Mouse (Mus musculus): ENCODE data around the gene Klf6. TPM values are rescaled to one million over a fixed set of nuclear protein-coding genes. Genes with fewer than 3 reads are reported as not detected.

Klf6 gene
- polyA plus RNA-seq, 1 experiment from 2014 or later = 88.9 TPM

GRCm38 (mm10) chr13:5886810-5887209 is 25.5 kb downstream of the Klf6 start:
- no peaks in the 10 kb centered on the region for H3K27me3 ChIP-seq (replicated peaks)
- no peak for ATAC-seq (ENCODE audit: insufficient read depth, low FRiP score, low read depth)
- WGBS = 84% methylated on average over 4 of the region's 4 CpGs

GRCm38 (mm10) chr13:5888164-5888563 is 26.9 kb downstream of the Klf6 start:
- H3K27ac ChIP-seq = no peak overlapping the region
- no peaks in the 10 kb centered on the region for H3K4me1 ChIP-seq
- 71% methylated on average over 5 of the region's 5 CpGs for WGBS
- H3K4me2 ChIP-seq = no peak overlapping the region
- no peaks in the 10 kb centered on the region for H3K27me3 ChIP-seq (replicated peaks)
- ATAC-seq (ENCODE audit: insufficient read depth, low FRiP score, low read depth) = no peak
- no peaks in the 10 kb centered on the region for H3K36me3 ChIP-seq
- no peak overlapping the region for H3K9ac ChIP-seq
- no peak overlapping the region for H3K4me3 ChIP-seq (replicated peaks)
- H3K9me3 ChIP-seq = no peaks in the 10 kb centered on the region

More at GRCm38 (mm10) chr13:5886810-5887209, 25.5 kb downstream of the Klf6 start:
- Histone ChIP-seq H3K36me3 (no peaks in the 10 kb centered on the region), H3K4me3 (replicated peaks) (no peak overlapping the region), H3K9me3 (no peaks in the 10 kb centered on the region), H3K9ac (no peak overlapping the region), H3K4me2 (no peak overlapping the region), H3K27ac (no peak overlapping the region), H3K4me1 (no peaks in the 10 kb centered on the region)

GRCm38 (mm10) chr13:5888731-5889130 is 27.4 kb downstream of the Klf6 start:
- Histone ChIP-seq H3K27me3 (replicated peaks) (no peaks in the 10 kb centered on the region), H3K27ac (no peak overlapping the region), H3K4me3 (replicated peaks) (no peak overlapping the region), H3K9me3 (no peaks in the 10 kb centered on the region), H3K9ac (no peak overlapping the region), H3K4me2 (no peak overlapping the region), H3K36me3 (no peaks in the 10 kb centered on the region), H3K4me1 (no peaks in the 10 kb centered on the region)
- no peak for ATAC-seq (ENCODE audit: insufficient read depth, low FRiP score, low read depth)
- WGBS = 79% methylated on average over 1 of the region's 1 CpGs

- Histone ChIP-seq H3K4me1 (no peaks in the 10 kb centered on the region), H3K4me2 (no peak overlapping the region), H3K9ac (no peak overlapping the region), H3K27me3 (replicated peaks) (no peaks in the 10 kb centered on the region), H3K27ac (no peak overlapping the region), H3K9me3 (no peaks in the 10 kb centered on the region), H3K36me3 (no peaks in the 10 kb centered on the region), H3K4me3 (replicated peaks) (no peak overlapping the region)
- WGBS = 77% methylated on average over 3 of the region's 3 CpGs
- no peak for ATAC-seq (ENCODE audit: insufficient read depth, low FRiP score, low read depth)
These were observed 28.8 kb downstream of the Klf6 start for GRCm38 (mm10) chr13:5890035-5890434.

DNA sequence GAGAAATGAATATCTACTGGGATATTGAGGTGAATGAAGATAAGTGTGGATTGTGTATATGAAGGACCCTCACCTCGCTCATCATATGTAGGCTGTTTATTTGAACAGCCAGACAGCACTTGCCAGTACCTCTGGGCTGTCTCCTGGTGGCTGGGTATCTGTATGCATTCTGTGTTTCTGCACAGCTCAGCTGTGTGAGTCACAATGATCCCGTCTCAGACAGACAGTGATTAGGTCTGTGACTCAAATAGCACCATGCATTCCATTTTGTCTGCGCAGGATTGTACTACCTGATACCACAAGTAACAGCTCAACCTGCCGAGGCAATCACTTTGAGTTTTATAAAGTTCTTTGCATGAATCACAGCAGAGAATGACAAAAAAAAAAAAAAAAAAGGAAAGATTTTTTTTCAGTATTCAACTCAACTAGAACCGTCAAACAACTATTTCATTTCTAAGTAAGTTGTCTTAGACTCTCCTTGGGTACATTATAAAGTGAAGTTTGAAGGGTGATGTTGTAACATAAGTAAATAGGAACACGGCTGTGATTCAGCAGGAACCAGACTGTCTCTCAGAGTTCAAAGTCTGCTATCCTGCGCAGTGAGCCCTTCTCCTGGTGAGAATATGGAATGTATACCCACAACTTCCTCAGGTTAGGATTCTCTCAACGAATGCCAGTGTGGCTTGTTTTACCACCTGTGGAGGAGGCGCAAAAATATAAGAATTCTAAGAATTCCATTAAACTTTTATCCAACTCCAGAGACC is 31.6 kb downstream of the Klf6 start:
- H3K4me3 ChIP-seq (replicated peaks) = no peak overlapping the region
- H3K9ac ChIP-seq = no peak overlapping the region
- no peaks in the 10 kb centered on the region for H3K4me1 ChIP-seq
- no peaks in the 10 kb centered on the region for H3K9me3 ChIP-seq
- no peak overlapping the region for H3K4me2 ChIP-seq
- 64% methylated on average over 9 of the region's 9 CpGs for WGBS
- no peaks in the 10 kb centered on the region for H3K36me3 ChIP-seq
- no peak for ATAC-seq (ENCODE audit: insufficient read depth, low FRiP score, low read depth)
- H3K27me3 ChIP-seq (replicated peaks) = no peaks in the 10 kb centered on the region
- no peak overlapping the region for H3K27ac ChIP-seq

GRCm38 (mm10) chr13:5894910-5895309 is 33.6 kb downstream of the Klf6 start:
- Histone ChIP-seq H3K9me3 (no peaks in the 10 kb centered on the region), H3K4me3 (replicated peaks) (no peak overlapping the region), H3K27ac (no peak overlapping the region), H3K27me3 (replicated peaks) (no peaks in the 10 kb centered on the region), H3K9ac (no peak overlapping the region), H3K4me1 (no peaks in the 10 kb centered on the region), H3K4me2 (no peak overlapping the region), H3K36me3 (no peaks in the 10 kb centered on the region)
- ATAC-seq (ENCODE audit: insufficient read depth, low FRiP score, low read depth) = no peak
- 71% methylated on average over 3 of the region's 3 CpGs for WGBS

DNA sequence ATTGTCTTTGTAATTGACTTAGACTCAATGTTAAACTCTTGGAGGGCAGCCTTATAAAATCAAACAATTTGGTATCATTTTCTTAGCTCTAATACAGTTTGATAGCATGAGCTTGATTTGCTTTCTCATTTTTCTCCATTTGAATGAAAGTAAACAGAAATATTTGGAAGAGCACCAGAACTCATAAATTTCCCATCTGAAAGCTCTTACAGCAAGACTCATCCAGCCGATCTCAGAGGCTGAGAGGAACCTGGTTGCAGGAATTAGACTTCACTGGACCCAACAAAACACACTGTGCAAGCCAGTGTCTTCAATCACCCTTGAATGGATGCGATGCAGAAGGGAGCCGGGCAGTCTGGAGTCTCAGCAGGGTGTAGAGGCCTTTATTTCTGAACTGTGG is 34.6 kb downstream of the Klf6 start:
- no peaks in the 10 kb centered on the region for H3K4me1 ChIP-seq
- H3K9ac ChIP-seq = no peak overlapping the region
- WGBS = 65% methylated on average over 3 of the region's 3 CpGs
- H3K9me3 ChIP-seq = no peaks in the 10 kb centered on the region
- no peaks in the 10 kb centered on the region for H3K27me3 ChIP-seq (replicated peaks)
- H3K4me3 ChIP-seq (replicated peaks) = no peak overlapping the region
- no peak overlapping the region for H3K27ac ChIP-seq
- ATAC-seq (ENCODE audit: insufficient read depth, low FRiP score, low read depth) = no peak
- H3K4me2 ChIP-seq = no peak overlapping the region
- no peaks in the 10 kb centered on the region for H3K36me3 ChIP-seq

- Histone ChIP-seq H3K27me3 (replicated peaks) (no peaks in the 10 kb centered on the region), H3K4me3 (replicated peaks) (no peak overlapping the region), H3K9me3 (no peaks in the 10 kb centered on the region), H3K36me3 (no peaks in the 10 kb centered on the region), H3K27ac (no peak overlapping the region), H3K4me2 (no peak overlapping the region), H3K9ac (no peak overlapping the region), H3K4me1 (no peaks in the 10 kb centered on the region)
- no peak for ATAC-seq (ENCODE audit: insufficient read depth, low FRiP score, low read depth)
- WGBS = 60% methylated on average over 14 of the region's 14 CpGs
These were observed 36.1 kb downstream of the Klf6 start for GRCm38 (mm10) chr13:5897176-5897959.

DNA sequence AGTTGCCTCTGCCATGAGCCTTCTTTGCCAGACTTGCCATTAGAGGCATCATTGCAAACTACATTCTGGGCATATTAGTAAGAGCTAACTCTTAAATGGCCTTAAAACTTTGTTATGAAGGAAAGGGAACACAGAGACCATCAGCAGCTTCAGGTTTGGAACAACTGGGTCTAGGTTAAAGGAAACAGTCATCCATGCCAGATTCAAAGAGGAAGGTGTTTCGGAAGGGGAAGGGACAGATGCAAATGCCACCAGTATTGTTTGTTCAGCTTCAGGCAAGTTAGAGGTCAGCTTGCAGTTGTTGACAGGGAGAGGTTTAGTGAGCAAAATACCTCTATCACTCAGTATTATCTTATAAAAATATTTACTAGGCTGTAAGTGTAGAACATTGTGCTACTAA is 37.7 kb downstream of the Klf6 start:
- no peak overlapping the region for H3K4me3 ChIP-seq (replicated peaks)
- no peaks in the 10 kb centered on the region for H3K9me3 ChIP-seq
- H3K36me3 ChIP-seq = no peaks in the 10 kb centered on the region
- ATAC-seq (ENCODE audit: insufficient read depth, low FRiP score, low read depth) = no peak
- no peak overlapping the region for H3K27ac ChIP-seq
- no peak overlapping the region for H3K4me2 ChIP-seq
- H3K27me3 ChIP-seq (replicated peaks) = no peaks in the 10 kb centered on the region
- WGBS = 47% methylated on average over 1 of the region's 1 CpGs
- H3K4me1 ChIP-seq = no peaks in the 10 kb centered on the region
- no peak overlapping the region for H3K9ac ChIP-seq

GRCm38 (mm10) chr13:5899641-5900040 is 38.4 kb downstream of the Klf6 start:
- Histone ChIP-seq H3K9ac (no peak overlapping the region), H3K9me3 (no peaks in the 10 kb centered on the region), H3K27me3 (replicated peaks) (no peaks in the 10 kb centered on the region), H3K4me1 (no peaks in the 10 kb centered on the region), H3K4me3 (replicated peaks) (no peak overlapping the region), H3K4me2 (no peak overlapping the region), H3K27ac (no peak overlapping the region), H3K36me3 (no peaks in the 10 kb centered on the region)
- no peak for ATAC-seq (ENCODE audit: insufficient read depth, low FRiP score, low read depth)
- WGBS = 80% methylated on average over 3 of the region's 3 CpGs

- WGBS = 60% methylated on average over 3 of the region's 3 CpGs
- no peak overlapping the region for H3K27ac ChIP-seq
- H3K4me2 ChIP-seq = no peak overlapping the region
- H3K9ac ChIP-seq = no peak overlapping the region
- no peaks in the 10 kb centered on the region for H3K36me3 ChIP-seq
- H3K27me3 ChIP-seq (replicated peaks) = no peaks in the 10 kb centered on the region
- no peak overlapping the region for H3K4me3 ChIP-seq (replicated peaks)
- no peaks in the 10 kb centered on the region for H3K4me1 ChIP-seq
- no peaks in the 10 kb centered on the region for H3K9me3 ChIP-seq
- ATAC-seq (ENCODE audit: insufficient read depth, low FRiP score, low read depth) = no peak
These were observed 51.9 kb downstream of the Klf6 start for GRCm38 (mm10) chr13:5913201-5913600.

GRCm38 (mm10) chr13:5917360-5917759 is 56.1 kb downstream of the Klf6 start:
- H3K4me2 ChIP-seq = no peak overlapping the region
- H3K9ac ChIP-seq = no peak overlapping the region
- H3K27ac ChIP-seq = no peak overlapping the region
- no peak for ATAC-seq (ENCODE audit: insufficient read depth, low FRiP score, low read depth)
- no peaks in the 10 kb centered on the region for H3K27me3 ChIP-seq (replicated peaks)
- no peak overlapping the region for H3K4me3 ChIP-seq (replicated peaks)
- no peaks in the 10 kb centered on the region for H3K9me3 ChIP-seq
- no peaks in the 10 kb centered on the region for H3K4me1 ChIP-seq
- H3K36me3 ChIP-seq = no peaks in the 10 kb centered on the region

All from stomach, embryonic 15.5 days (tissue).